Mouse (Mus musculus): ENCODE data around the gene Zyx. TPM values are rescaled to one million over a fixed set of nuclear protein-coding genes. Genes with fewer than 3 reads are reported as not detected.

The Zyx gene
- polyA plus RNA-seq (2015; fragmentation: Nextera tagmentation; extraction: Ambion mirVana), result 33.6 and 37.1 TPM in 2 replicates

GRCm38 (mm10) chr6:42349426-42350020 is at the start of gene Zyx:
Gene Zyx (plus strand): TSS chr6:42349630.
- Histone ChIP-seq H3K36me3 (ENCODE audit: control insufficient read depth, insufficient read depth) (no peaks in the 10 kb centered on the region), H3K4me2 (ENCODE audit: low read length) (peak within 1 kb of the TSS; percentile 92), H3K27ac (ENCODE audit: low read length) (peak within 1 kb of the TSS; percentile 75), H3K27me3 (replicated peaks; ENCODE audit: control insufficient read depth, insufficient read depth, low read length) (no peaks in the 10 kb centered on the region), H3K4me3 (replicated peaks; ENCODE audit: low read length) (peak within 1 kb of the TSS; percentile 83), H3K4me1 (replicated peaks; ENCODE audit: control insufficient read depth, insufficient read depth, low read length) (peaks cover 25% of the 10 kb centered on the region), H3K9me3 (ENCODE audit: control insufficient read depth, low read length) (no peaks in the 10 kb centered on the region), H3K9ac (replicated peaks; ENCODE audit: low read depth, low read length) (peak within 1 kb of the TSS; percentile 78)
- ATAC-seq, result peak; percentile 90
- WGBS, result under 1% methylated on average over 29 of the region's 36 CpGs

DNA sequence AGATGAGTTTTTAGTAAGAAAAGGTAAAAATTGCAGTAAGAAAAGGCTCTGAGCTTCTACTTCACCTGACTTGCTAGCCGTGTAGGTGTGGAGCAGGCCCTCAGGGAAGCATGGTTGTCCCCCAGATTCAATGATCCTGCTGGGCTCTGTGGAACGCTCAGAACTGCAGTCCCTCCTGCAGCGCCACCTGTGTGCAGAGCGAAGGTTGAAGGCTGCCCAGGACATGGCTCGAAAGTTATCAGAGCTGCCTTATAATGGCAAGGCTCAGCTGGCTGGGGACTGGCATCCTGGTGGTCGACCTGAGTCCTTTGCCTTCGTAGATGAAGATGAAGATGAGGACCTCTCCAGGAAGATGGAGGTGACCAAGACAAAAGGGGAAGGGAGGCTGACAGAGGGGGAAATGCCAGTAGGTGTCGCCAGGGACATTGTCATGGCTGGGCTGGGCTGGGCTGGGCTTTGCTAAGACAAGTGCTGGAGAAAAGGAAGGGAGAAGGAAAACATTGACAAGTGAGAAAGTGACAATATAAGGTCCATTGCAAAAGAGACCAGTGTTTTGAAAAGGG is 39.5 kb upstream of the Zyx start:
- H3K36me3 ChIP-seq (ENCODE audit: control insufficient read depth, insufficient read depth), result peaks cover 9% of the 10 kb centered on the region
- 48% methylated on average over 8 of the region's 8 CpGs for WGBS
- no peak overlapping the region for H3K9ac ChIP-seq (replicated peaks; ENCODE audit: low read depth, low read length)
- no peak overlapping the region for H3K4me3 ChIP-seq (replicated peaks; ENCODE audit: low read length)
- no peaks in the 10 kb centered on the region for H3K4me1 ChIP-seq (replicated peaks; ENCODE audit: control insufficient read depth, insufficient read depth, low read length)
- no peak overlapping the region for H3K27ac ChIP-seq (ENCODE audit: low read length)
- ATAC-seq, result no peak
- H3K4me2 ChIP-seq (ENCODE audit: low read length), result no peak overlapping the region
- no peaks in the 10 kb centered on the region for H3K27me3 ChIP-seq (replicated peaks; ENCODE audit: control insufficient read depth, insufficient read depth, low read length)
- no peaks in the 10 kb centered on the region for H3K9me3 ChIP-seq (ENCODE audit: control insufficient read depth, low read length)

DNA sequence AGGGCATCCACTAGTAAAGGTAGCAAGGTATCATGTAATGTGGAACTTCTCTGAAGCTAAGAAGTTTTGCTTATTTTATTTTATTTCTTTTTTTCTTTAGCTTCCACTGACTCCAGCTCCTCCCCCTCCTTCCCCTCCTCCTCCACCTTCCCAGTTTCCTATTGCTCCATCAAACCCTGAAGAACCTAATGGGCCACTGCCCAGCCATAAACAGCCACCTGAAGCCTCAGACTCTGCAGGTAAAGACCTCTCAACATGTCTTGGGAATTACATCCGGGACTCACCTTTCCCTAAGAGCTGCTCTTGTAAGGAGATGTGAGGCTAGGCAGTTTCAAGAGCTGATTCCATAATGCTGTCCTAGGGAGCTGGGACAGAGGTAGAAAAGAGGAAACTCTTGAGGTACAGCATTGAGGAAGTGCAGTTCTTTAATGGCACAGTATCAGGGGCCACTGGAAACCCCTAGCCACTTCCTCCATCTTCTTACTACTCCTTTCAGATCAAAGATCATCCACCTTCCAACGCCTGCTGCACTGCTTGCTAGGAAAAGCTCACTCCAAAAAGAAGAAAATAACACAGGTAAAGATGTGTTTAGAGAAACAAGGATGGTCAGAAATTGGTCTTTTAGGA is 38.9 kb upstream of the Zyx start:
- Histone ChIP-seq H3K27ac (ENCODE audit: low read length) (no peak overlapping the region), H3K27me3 (replicated peaks; ENCODE audit: control insufficient read depth, insufficient read depth, low read length) (no peaks in the 10 kb centered on the region), H3K36me3 (ENCODE audit: control insufficient read depth, insufficient read depth) (peaks cover 9% of the 10 kb centered on the region), H3K4me2 (ENCODE audit: low read length) (no peak overlapping the region), H3K9me3 (ENCODE audit: control insufficient read depth, low read length) (no peaks in the 10 kb centered on the region), H3K4me1 (replicated peaks; ENCODE audit: control insufficient read depth, insufficient read depth, low read length) (no peaks in the 10 kb centered on the region), H3K4me3 (replicated peaks; ENCODE audit: low read length) (no peak overlapping the region), H3K9ac (replicated peaks; ENCODE audit: low read depth, low read length) (no peak overlapping the region)
- no peak for ATAC-seq
- WGBS, result 94% methylated on average over 2 of the region's 2 CpGs

- H3K36me3 ChIP-seq (ENCODE audit: control insufficient read depth, insufficient read depth), result peaks cover 17% of the 10 kb centered on the region
- H3K27me3 ChIP-seq (replicated peaks; ENCODE audit: control insufficient read depth, insufficient read depth, low read length), result no peaks in the 10 kb centered on the region
- no peak overlapping the region for H3K27ac ChIP-seq (ENCODE audit: low read length)
- H3K9ac ChIP-seq (replicated peaks; ENCODE audit: low read depth, low read length), result no peak overlapping the region
- H3K4me2 ChIP-seq (ENCODE audit: low read length), result no peak overlapping the region
- peaks cover 7% of the 10 kb centered on the region for H3K4me1 ChIP-seq (replicated peaks; ENCODE audit: control insufficient read depth, insufficient read depth, low read length)
- WGBS, result 83% methylated on average over 4 of the region's 4 CpGs
- no peaks in the 10 kb centered on the region for H3K9me3 ChIP-seq (ENCODE audit: control insufficient read depth, low read length)
- no peak for ATAC-seq
- no peak overlapping the region for H3K4me3 ChIP-seq (replicated peaks; ENCODE audit: low read length)
Measured at GRCm38 (mm10) chr6:42318293-42318692, 31.1 kb upstream of the Zyx start.

GRCm38 (mm10) chr6:42323371-42324066 is 25.9 kb upstream of the Zyx start:
- ATAC-seq, result peak; percentile 26
- Histone ChIP-seq H3K27me3 (replicated peaks; ENCODE audit: control insufficient read depth, insufficient read depth, low read length) (no peaks in the 10 kb centered on the region), H3K9ac (replicated peaks; ENCODE audit: low read depth, low read length) (peak overlapping the region; percentile 94), H3K36me3 (ENCODE audit: control insufficient read depth, insufficient read depth) (no peaks in the 10 kb centered on the region; the same call in 1 of the 2 replicates), H3K27ac (ENCODE audit: low read length) (peak overlapping the region; percentile 81), H3K9me3 (ENCODE audit: control insufficient read depth, low read length) (no peaks in the 10 kb centered on the region), H3K4me2 (ENCODE audit: low read length) (peak overlapping the region; percentile 76), H3K4me3 (replicated peaks; ENCODE audit: low read length) (peak overlapping the region; percentile 85), H3K4me1 (replicated peaks; ENCODE audit: control insufficient read depth, insufficient read depth, low read length) (peaks cover 16% of the 10 kb centered on the region)
- WGBS, result under 1% methylated on average over 27 of the region's 28 CpGs

DNA sequence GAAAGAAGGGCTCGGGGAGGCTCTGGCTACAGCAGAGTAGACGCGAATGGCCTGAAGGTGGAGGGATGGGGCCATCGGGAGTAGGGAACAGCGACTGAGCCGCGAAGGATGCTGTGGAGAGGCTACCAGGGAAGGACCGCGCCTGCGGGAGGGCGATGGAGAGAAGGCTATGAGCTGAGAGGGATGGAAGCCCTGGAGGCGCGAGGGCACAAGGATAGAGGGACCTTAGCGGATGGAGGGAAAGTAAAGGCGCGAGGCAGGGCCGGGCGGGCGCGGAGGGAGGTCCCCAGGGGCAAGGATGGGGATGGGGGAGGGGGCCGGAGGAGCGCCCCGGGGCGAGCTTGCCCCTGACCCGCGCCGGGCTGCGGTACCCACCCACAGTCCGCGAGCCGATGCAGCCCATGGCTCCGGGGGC is 25.4 kb upstream of the Zyx start:
- peak overlapping the region; percentile 76 for H3K4me2 ChIP-seq (ENCODE audit: low read length)
- H3K4me1 ChIP-seq (replicated peaks; ENCODE audit: control insufficient read depth, insufficient read depth, low read length), result peaks cover 16% of the 10 kb centered on the region
- peak overlapping the region; percentile 85 for H3K4me3 ChIP-seq (replicated peaks; ENCODE audit: low read length)
- WGBS, result 2% methylated on average over 28 of the region's 32 CpGs
- peak; percentile 67 for ATAC-seq
- H3K36me3 ChIP-seq (ENCODE audit: control insufficient read depth, insufficient read depth), result no peaks in the 10 kb centered on the region; the same call in 1 of the 2 replicates
- H3K27ac ChIP-seq (ENCODE audit: low read length), result peak overlapping the region; percentile 81
- no peaks in the 10 kb centered on the region for H3K27me3 ChIP-seq (replicated peaks; ENCODE audit: control insufficient read depth, insufficient read depth, low read length)
- H3K9me3 ChIP-seq (ENCODE audit: control insufficient read depth, low read length), result no peaks in the 10 kb centered on the region
- H3K9ac ChIP-seq (replicated peaks; ENCODE audit: low read depth, low read length), result peak overlapping the region; percentile 94

- H3K36me3 ChIP-seq (ENCODE audit: control insufficient read depth, insufficient read depth), result no peaks in the 10 kb centered on the region; the same call in 1 of the 2 replicates
- H3K9me3 ChIP-seq (ENCODE audit: control insufficient read depth, low read length), result no peaks in the 10 kb centered on the region
- peaks cover 16% of the 10 kb centered on the region for H3K4me1 ChIP-seq (replicated peaks; ENCODE audit: control insufficient read depth, insufficient read depth, low read length)
- peak within 1 kb of the TSS; percentile 76 for H3K4me2 ChIP-seq (ENCODE audit: low read length)
- H3K9ac ChIP-seq (replicated peaks; ENCODE audit: low read depth, low read length), result peak within 1 kb of the TSS; percentile 94
- H3K27ac ChIP-seq (ENCODE audit: low read length), result peak within 1 kb of the TSS; percentile 81
- under 1% methylated on average over 65 of the region's 68 CpGs for WGBS
- H3K4me3 ChIP-seq (replicated peaks; ENCODE audit: low read length), result peak within 1 kb of the TSS; percentile 85
- peak; percentile 92 for ATAC-seq
- no peaks in the 10 kb centered on the region for H3K27me3 ChIP-seq (replicated peaks; ENCODE audit: control insufficient read depth, insufficient read depth, low read length)
Measured at GRCm38 (mm10) chr6:42324482-42325267, 24.8 kb upstream of the Zyx start, which contains the start of gene Fam131b. Gene Fam131b (minus strand): TSS chr6:42324643.

DNA sequence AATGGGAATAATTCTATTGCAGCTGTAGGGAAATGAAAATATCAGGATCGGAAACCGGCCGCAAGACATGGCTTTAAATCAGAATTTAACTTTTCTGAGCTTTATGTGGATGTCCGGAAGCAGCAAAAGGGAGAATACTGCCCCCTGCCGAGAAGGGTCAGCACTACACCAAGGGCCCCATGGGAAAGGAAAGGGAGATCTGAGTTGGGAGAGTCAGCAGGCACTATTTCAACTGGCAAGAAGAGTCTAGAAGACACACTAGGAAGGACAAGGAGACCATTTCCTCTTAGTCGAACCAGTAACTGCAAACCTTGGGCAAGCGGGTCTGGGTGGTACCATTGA is 24.2 kb upstream of the Zyx start:
- peak overlapping the region; percentile 76 for H3K4me2 ChIP-seq (ENCODE audit: low read length)
- no peaks in the 10 kb centered on the region for H3K9me3 ChIP-seq (ENCODE audit: control insufficient read depth, low read length)
- no peak for ATAC-seq
- H3K9ac ChIP-seq (replicated peaks; ENCODE audit: low read depth, low read length), result peak overlapping the region; percentile 94
- H3K4me3 ChIP-seq (replicated peaks; ENCODE audit: low read length), result peak overlapping the region; percentile 85
- WGBS, result 2% methylated on average over 7 of the region's 7 CpGs
- H3K36me3 ChIP-seq (ENCODE audit: control insufficient read depth, insufficient read depth), result no peaks in the 10 kb centered on the region; the same call in 1 of the 2 replicates
- H3K4me1 ChIP-seq (replicated peaks; ENCODE audit: control insufficient read depth, insufficient read depth, low read length), result peaks cover 16% of the 10 kb centered on the region
- H3K27me3 ChIP-seq (replicated peaks; ENCODE audit: control insufficient read depth, insufficient read depth, low read length), result no peaks in the 10 kb centered on the region
- peak overlapping the region; percentile 81 for H3K27ac ChIP-seq (ENCODE audit: low read length)
